Mouse (Mus musculus) limb, embryonic 13.5 days (tissue): ENCODE results near the gene Aff1. TPM values are rescaled to one million over a fixed set of nuclear protein-coding genes. Genes with fewer than 3 reads are reported as not detected.

Experiments
- ATAC-seq: fragments of 200-750 bp; cut with Nextera tagmentation; 2 replicates; pipeline ENCODE4 v1.8.0; 2017; ENCODE audit warnings: low read depth, moderate number of reproducible peaks, moderate TSS enrichment; ENCODE audit not compliant: low FRiP score
- H3K27ac ChIP-seq: fragments of 300-500 bp; sonication (generic); 2 replicates; pipeline ENCODE4 v1.5.1; 2015; ENCODE audit warnings: inconsistent platforms, mild to moderate bottlenecking, moderate library complexity
- H3K27me3 ChIP-seq: fragments of 300-500 bp; sonication (generic); 2 replicates; pipeline ENCODE4 v1.6.1; 2015; ENCODE audit warnings: mild to moderate bottlenecking, inconsistent platforms
- H3K36me3 ChIP-seq: fragments of 300-500 bp; sonication (generic); 2 replicates; pipeline ENCODE4 v1.6.1; 2015; ENCODE audit warnings: inconsistent platforms, mild to moderate bottlenecking, moderate library complexity
- H3K4me1 ChIP-seq: fragments of 300-500 bp; sonication (generic); 2 replicates; pipeline ENCODE4 v1.6.1; 2015; ENCODE audit warnings: inconsistent platforms
- H3K4me2 ChIP-seq: fragments of 300-500 bp; sonication (generic); replicated peaks from 2 replicates; pipeline ENCODE4 v1.6.1; 2015; ENCODE audit warnings: inconsistent platforms, mild to moderate bottlenecking, moderate library complexity
- H3K4me3 ChIP-seq: fragments of 300-500 bp; sonication (generic); 2 replicates; pipeline ENCODE4 v1.5.1; 2015; ENCODE audit warnings: moderate library complexity, mild to moderate bottlenecking, inconsistent platforms
- H3K9ac ChIP-seq: fragments of 300-500 bp; sonication (generic); 2 replicates; pipeline ENCODE4 v1.6.1; 2015; ENCODE audit warnings: mild to moderate bottlenecking, inconsistent platforms
- H3K9me3 ChIP-seq: fragments of 300-500 bp; sonication (generic); 2 replicates; pipeline ENCODE4 v1.6.1; 2016; ENCODE audit warnings: inconsistent platforms
- WGBS: fragments of 180-500 bp; shearing (Covaris S2); methylation state at CpG from one replicate; pipeline ENCODE4 v1.1.7; 2015; 5-methylcytosine and 5-hydroxymethylcytosine counted together
- polyA plus RNA-seq: library from polyadenylated mRNA; unstranded; fragments of >200 nt; fragmentation: Nextera tagmentation; extraction: Ambion mirVana; gene quantifications from 2 replicates; pipeline ENCODE4 v1.2.1, GENCODE M21; 2015

The Aff1 gene
- polyA plus RNA-seq, 1 experiment from 2014 or later: 4.1 TPM

- no peak overlapping the region for H3K4me3 ChIP-seq
- no peak overlapping the region for H3K27ac ChIP-seq
- peaks cover 4% of the 10 kb centered on the region; the same call in 1 of the 2 replicates for H3K27me3 ChIP-seq
- no peaks in the 10 kb centered on the region for H3K9me3 ChIP-seq
- no peak overlapping the region for H3K4me2 ChIP-seq
- H3K36me3 ChIP-seq: no peaks in the 10 kb centered on the region
- WGBS: 20% methylated on average over 6 of the region's 6 CpGs
- H3K4me1 ChIP-seq: 0 out of 2 replicates have a peak, but pooled peaks cover 4% of the 10 kb centered on the region
- H3K9ac ChIP-seq: no peak overlapping the region
- peak; percentile 76; the same call in 1 of the 2 replicates for ATAC-seq
Observed at GRCm38 (mm10) chr5:103674482-103674881, 17.7 kb upstream of the Aff1 start.

- 78% methylated on average over 6 of the region's 6 CpGs for WGBS
- no peak for ATAC-seq
Observed at GRCm38 (mm10) chr5:103676289-103676881, 15.8 kb upstream of the Aff1 start.

GRCm38 (mm10) chr5:103677894-103678293 lies 14.3 kb upstream of the Aff1 start:
- 84% methylated on average over 6 of the region's 6 CpGs for WGBS
- ATAC-seq: no peak
- H3K4me3 ChIP-seq: no peak overlapping the region

More at GRCm38 (mm10) chr5:103676289-103676881, 15.8 kb upstream of the Aff1 start:
- H3K4me2 ChIP-seq: no peak overlapping the region
- no peak overlapping the region for H3K4me3 ChIP-seq
- H3K27me3 ChIP-seq: no peaks in the 10 kb centered on the region; the same call in 1 of the 2 replicates
- H3K9ac ChIP-seq: no peak overlapping the region
- H3K9me3 ChIP-seq: no peaks in the 10 kb centered on the region
- no peaks in the 10 kb centered on the region for H3K36me3 ChIP-seq
- H3K4me1 ChIP-seq: 0 out of 2 replicates have a peak, but pooled peaks cover 4% of the 10 kb centered on the region
- no peak overlapping the region for H3K27ac ChIP-seq

GRCm38 (mm10) chr5:103678974-103679373 lies 13.2 kb upstream of the Aff1 start:
- ATAC-seq: no peak

More at GRCm38 (mm10) chr5:103677894-103678293, 14.3 kb upstream of the Aff1 start:
- no peak overlapping the region for H3K27ac ChIP-seq
- no peaks in the 10 kb centered on the region for H3K9me3 ChIP-seq
- no peak overlapping the region for H3K9ac ChIP-seq
- H3K36me3 ChIP-seq: no peaks in the 10 kb centered on the region
- H3K4me1 ChIP-seq: 0 out of 2 replicates have a peak, but pooled peaks cover 4% of the 10 kb centered on the region
- H3K4me2 ChIP-seq: no peak overlapping the region
- H3K27me3 ChIP-seq: no peaks in the 10 kb centered on the region

GRCm38 (mm10) chr5:103680381-103680780 lies 11.8 kb upstream of the Aff1 start:
- Histone ChIP-seq H3K9me3 (no peaks in the 10 kb centered on the region), H3K4me3 (no peak overlapping the region), H3K27ac (no peak overlapping the region), H3K27me3 (no peaks in the 10 kb centered on the region), H3K9ac (no peak overlapping the region), H3K4me1 (no peaks in the 10 kb centered on the region), H3K4me2 (no peak overlapping the region), H3K36me3 (no peaks in the 10 kb centered on the region)
- ATAC-seq: no peak
- 35% methylated on average over 4 of the region's 4 CpGs for WGBS

More at GRCm38 (mm10) chr5:103678974-103679373, 13.2 kb upstream of the Aff1 start:
- Histone ChIP-seq H3K27me3 (no peaks in the 10 kb centered on the region), H3K36me3 (no peaks in the 10 kb centered on the region), H3K4me3 (no peak overlapping the region), H3K27ac (no peak overlapping the region), H3K9ac (no peak overlapping the region), H3K4me1 (0 out of 2 replicates have a peak, but pooled peaks cover 2% of the 10 kb centered on the region), H3K4me2 (no peak overlapping the region), H3K9me3 (no peaks in the 10 kb centered on the region)
- 93% methylated on average over 5 of the region's 5 CpGs for WGBS

- no peak for ATAC-seq
Observed at GRCm38 (mm10) chr5:103681824-103682223, 10.3 kb upstream of the Aff1 start.

GRCm38 (mm10) chr5:103689645-103690044 lies 2.5 kb upstream of the Aff1 start:
- Histone ChIP-seq H3K27me3 (peaks cover 27% of the 10 kb centered on the region), H3K4me1 (peaks cover 15% of the 10 kb centered on the region), H3K36me3 (no peaks in the 10 kb centered on the region), H3K4me3 (no peak overlapping the region), H3K9me3 (no peaks in the 10 kb centered on the region), H3K9ac (no peak overlapping the region), H3K27ac (no peak overlapping the region), H3K4me2 (no peak overlapping the region)
- no peak for ATAC-seq
- 86% methylated on average over 5 of the region's 5 CpGs for WGBS

More at GRCm38 (mm10) chr5:103681824-103682223, 10.3 kb upstream of the Aff1 start:
- 53% methylated on average over 3 of the region's 3 CpGs for WGBS
- Histone ChIP-seq H3K27me3 (no peaks in the 10 kb centered on the region), H3K27ac (no peak overlapping the region), H3K9ac (no peak overlapping the region), H3K9me3 (no peaks in the 10 kb centered on the region), H3K4me3 (no peak overlapping the region), H3K4me1 (no peaks in the 10 kb centered on the region), H3K4me2 (no peak overlapping the region), H3K36me3 (no peaks in the 10 kb centered on the region)

GRCm38 (mm10) chr5:103690190-103690589 lies 2.0 kb upstream of the Aff1 start:
- Histone ChIP-seq H3K4me3 (no peak overlapping the region), H3K4me1 (peaks cover 15% of the 10 kb centered on the region), H3K27ac (no peak overlapping the region), H3K27me3 (peaks cover 31% of the 10 kb centered on the region), H3K4me2 (no peak overlapping the region), H3K36me3 (no peaks in the 10 kb centered on the region), H3K9me3 (no peaks in the 10 kb centered on the region), H3K9ac (no peak overlapping the region)
- no peak for ATAC-seq
- WGBS: 87% methylated on average over 8 of the region's 8 CpGs

- ATAC-seq: no peak
- H3K9me3 ChIP-seq: no peaks in the 10 kb centered on the region
- no peak overlapping the region for H3K9ac ChIP-seq
- H3K4me2 ChIP-seq: peak overlapping the region; percentile 97; the same call in 1 of the 2 replicates
- H3K27me3 ChIP-seq: peaks cover 31% of the 10 kb centered on the region
- H3K27ac ChIP-seq: no peak overlapping the region
- no peaks in the 10 kb centered on the region for H3K36me3 ChIP-seq
- H3K4me3 ChIP-seq: no peak overlapping the region
- peaks cover 15% of the 10 kb centered on the region for H3K4me1 ChIP-seq
Observed at GRCm38 (mm10) chr5:103691171-103691570, 1.0 kb upstream of the Aff1 start.

GRCm38 (mm10) chr5:103692531-103693040 lies 412 bp downstream of the Aff1 start:
- no peaks in the 10 kb centered on the region for H3K36me3 ChIP-seq
- ATAC-seq: no peak; the same call in 1 of the 2 replicates
- H3K27ac ChIP-seq: no peak overlapping the region
- peaks cover 33% of the 10 kb centered on the region for H3K27me3 ChIP-seq
- peak overlapping the region; percentile 66 for H3K4me3 ChIP-seq
- under 1% methylated on average over 34 of the region's 34 CpGs for WGBS
- H3K4me1 ChIP-seq: peaks cover 15% of the 10 kb centered on the region
- peak overlapping the region; percentile 62 for H3K9ac ChIP-seq
- peak overlapping the region; percentile 97 for H3K4me2 ChIP-seq
- H3K9me3 ChIP-seq: no peaks in the 10 kb centered on the region

- ATAC-seq: peak; percentile 8; the same call in 1 of the 2 replicates
- peak overlapping the region; percentile 97 for H3K4me2 ChIP-seq
- H3K4me1 ChIP-seq: peaks cover 15% of the 10 kb centered on the region
- peak overlapping the region; percentile 66 for H3K4me3 ChIP-seq
- no peaks in the 10 kb centered on the region for H3K36me3 ChIP-seq
- H3K9ac ChIP-seq: peak overlapping the region; percentile 62; the same call in 1 of the 2 replicates
- peaks cover 33% of the 10 kb centered on the region for H3K27me3 ChIP-seq
- H3K9me3 ChIP-seq: no peaks in the 10 kb centered on the region
- WGBS: under 1% methylated on average over 28 of the region's 28 CpGs
- H3K27ac ChIP-seq: no peak overlapping the region
Observed at GRCm38 (mm10) chr5:103693041-103693641, 967 bp downstream of the Aff1 start.

- Histone ChIP-seq H3K9me3 (no peaks in the 10 kb centered on the region), H3K36me3 (no peaks in the 10 kb centered on the region), H3K27me3 (peaks cover 33% of the 10 kb centered on the region), H3K9ac (no peak overlapping the region), H3K4me1 (peaks cover 15% of the 10 kb centered on the region), H3K4me2 (no peak overlapping the region), H3K4me3 (no peak overlapping the region), H3K27ac (no peak overlapping the region)
- no peak for ATAC-seq
- 47% methylated on average over 6 of the region's 6 CpGs for WGBS
Observed at GRCm38 (mm10) chr5:103694094-103694493, 1.9 kb downstream of the Aff1 start.
